Mouse (Mus musculus) liver, postnatal 0 days (tissue): ENCODE data around the gene Fanca. TPM values are rescaled to one million over a fixed set of nuclear protein-coding genes. Genes with fewer than 3 reads are reported as not detected.
A peak's percentile ranks its signal among the peaks of the same experiment; 100 is the strongest.

Experiments
- ATAC-seq: fragments of 200-750 bp; cut with Nextera tagmentation; 2 replicates; pipeline ENCODE4 v1.8.0; 2017; ENCODE audit warnings: mild to moderate bottlenecking, moderate library complexity
- DNase-seq: peaks from one replicate; pipeline ENCODE4 v3.0.0-alpha.2; 2016
- H3K27ac ChIP-seq: fragments of 300-500 bp; sonication (generic); 2 replicates; pipeline ENCODE4 v1.5.1; 2014; ENCODE audit warnings: antibody characterized with exemption, moderate library complexity, mild to moderate bottlenecking, low read depth
- H3K27me3 ChIP-seq: fragments of 300-500 bp; sonication (generic); 2 replicates; pipeline ENCODE4 v1.6.1; 2014; ENCODE audit warnings: low read length, control low read depth, mixed read lengths; ENCODE audit not compliant: insufficient read depth
- H3K36me3 ChIP-seq: fragments of 300-500 bp; sonication (generic); replicated peaks from 2 replicates; pipeline ENCODE4 v1.6.1; 2014; ENCODE audit warnings: mild to moderate bottlenecking, control low read depth, low read length, moderate library complexity, mixed read lengths; ENCODE audit not compliant: insufficient read depth
- H3K4me1 ChIP-seq: fragments of 300-500 bp; sonication (generic); 2 replicates; pipeline ENCODE4 v1.6.1; 2014; ENCODE audit warnings: antibody characterized with exemption, mild to moderate bottlenecking, control low read depth; ENCODE audit not compliant: insufficient read depth
- H3K4me2 ChIP-seq: fragments of 300-500 bp; sonication (generic); 2 replicates; pipeline ENCODE4 v1.6.1; 2014; ENCODE audit warnings: low read depth, mild to moderate bottlenecking, low read length, moderate library complexity, mixed read lengths
- H3K4me3 ChIP-seq: fragments of 300-500 bp; sonication (generic); 2 replicates; pipeline ENCODE4 v1.5.1; 2014; ENCODE audit warnings: low read depth, low read length
- H3K9ac ChIP-seq: fragments of 300-500 bp; sonication (generic); replicated peaks from 2 replicates; pipeline ENCODE4 v1.6.1; 2014; ENCODE audit warnings: mild to moderate bottlenecking, moderate library complexity
- H3K9me3 ChIP-seq: fragments of 300-500 bp; sonication (generic); 2 replicates; pipeline ENCODE4 v1.6.1; 2016; ENCODE audit warnings: mild to moderate bottlenecking, control low read depth, low read length, mixed read lengths
- CTCF ChIP-seq: sonication (generic); IDR thresholded peaks from 2 replicates; pipeline ENCODE4 v1.5.1; 2016; ENCODE audit warnings: antibody characterized with exemption, low read depth
- EP300 ChIP-seq: IDR thresholded peaks from 2 replicates; pipeline ENCODE4 v1.6.1; 2016; ENCODE audit warnings: antibody characterized with exemption, low read depth, mild to moderate bottlenecking
- WGBS: fragments of 180-500 bp; shearing (Covaris S2); extraction: QIAGEN DNeasy Blood & Tissue Kit; methylation state at CpG from one replicate; pipeline ENCODE4 v1.1.7; 2014; ENCODE audit not compliant: insufficient replicate concordance; 5-methylcytosine and 5-hydroxymethylcytosine counted together
- polyA plus RNA-seq: library from polyadenylated mRNA; unstranded; fragments of >200 nt; fragmentation: Nextera tagmentation; extraction: Ambion mirVana; gene quantifications from 2 replicates; pipeline ENCODE4 v1.2.1, GENCODE M21; 2015

Fanca gene
- polyA plus RNA-seq, 1 experiment from 2014 or later: 6.3 TPM

GRCm38 (mm10) chr8:123247748-123248147 is 70.6 kb downstream of the Fanca start:
- TF ChIP-seq CTCF: no peak
- TF ChIP-seq EP300: no peak
- Histone ChIP-seq H3K4me1 (peaks cover 16% of the 10 kb centered on the region), H3K4me3 (no peak overlapping the region), H3K27me3 (no peaks in the 10 kb centered on the region), H3K36me3 (peaks cover 40% of the 10 kb centered on the region), H3K9me3 (no peaks in the 10 kb centered on the region), H3K27ac (no peak overlapping the region), H3K9ac (no peak overlapping the region), H3K4me2 (no peak overlapping the region)
- DNase-seq (no peak), ATAC-seq (no peak)
- WGBS: 90% methylated on average over 6 of the region's 6 CpGs

- Histone ChIP-seq H3K9ac (no peak overlapping the region), H3K4me2 (no peak overlapping the region), H3K36me3 (peaks cover 39% of the 10 kb centered on the region), H3K4me3 (no peak overlapping the region), H3K27me3 (no peaks in the 10 kb centered on the region), H3K9me3 (no peaks in the 10 kb centered on the region), H3K27ac (no peak overlapping the region), H3K4me1 (peaks cover 21% of the 10 kb centered on the region)
- ATAC-seq (no peak), DNase-seq (no peak)
- no peak for TF ChIP-seq EP300
- TF ChIP-seq CTCF: no peak
- WGBS: 92% methylated on average over 12 of the region's 12 CpGs
Measured at GRCm38 (mm10) chr8:123245543-123245942, 72.8 kb downstream of the Fanca start.

GRCm38 (mm10) chr8:123244382-123244781 is 74.0 kb downstream of the Fanca start:
- no peak overlapping the region for H3K4me3 ChIP-seq
- H3K36me3 ChIP-seq: peaks cover 35% of the 10 kb centered on the region
- no peaks in the 10 kb centered on the region for H3K27me3 ChIP-seq
- 0 out of 2 replicates have a peak overlapping the region, but pooled peaks have one; percentile 16 for H3K9ac ChIP-seq
- DNase-seq: no peak
- ATAC-seq: peak; percentile 79
- no peak overlapping the region for H3K4me2 ChIP-seq
- peak overlapping the region; percentile 61; the same call in 1 of the 2 replicates for H3K27ac ChIP-seq
- H3K4me1 ChIP-seq: peaks cover 21% of the 10 kb centered on the region
- no peak for TF ChIP-seq CTCF
- no peak for TF ChIP-seq EP300
- 73% methylated on average over 4 of the region's 4 CpGs for WGBS
- no peaks in the 10 kb centered on the region for H3K9me3 ChIP-seq

GRCm38 (mm10) chr8:123243053-123243452 is 75.3 kb downstream of the Fanca start:
- 64% methylated on average over 11 of the region's 11 CpGs for WGBS
- no peak overlapping the region for H3K4me3 ChIP-seq
- DNase-seq: peak; percentile 53
- H3K9ac ChIP-seq: no peak overlapping the region
- no peak overlapping the region for H3K4me2 ChIP-seq
- H3K9me3 ChIP-seq: no peaks in the 10 kb centered on the region
- H3K27ac ChIP-seq: peak overlapping the region; percentile 79; the same call in 1 of the 2 replicates
- H3K27me3 ChIP-seq: no peaks in the 10 kb centered on the region
- H3K4me1 ChIP-seq: peaks cover 21% of the 10 kb centered on the region
- peak; percentile 15 for ATAC-seq
- peak; percentile 58 for TF ChIP-seq CTCF
- TF ChIP-seq EP300: no peak
- H3K36me3 ChIP-seq: peaks cover 23% of the 10 kb centered on the region

- peaks cover 21% of the 10 kb centered on the region for H3K4me1 ChIP-seq
- peaks cover 16% of the 10 kb centered on the region for H3K36me3 ChIP-seq
- no peaks in the 10 kb centered on the region for H3K27me3 ChIP-seq
- DNase-seq (no peak), ATAC-seq (peak; percentile 71)
- TF ChIP-seq CTCF: no peak
- TF ChIP-seq EP300: no peak
- WGBS: 65% methylated on average over 7 of the region's 7 CpGs
- 0 out of 2 replicates have a peak overlapping the region, but pooled peaks have one; percentile 26 for H3K9ac ChIP-seq
- no peak overlapping the region for H3K4me2 ChIP-seq
- H3K9me3 ChIP-seq: no peaks in the 10 kb centered on the region
- H3K27ac ChIP-seq: peak overlapping the region; percentile 79
- no peak overlapping the region for H3K4me3 ChIP-seq
Measured at GRCm38 (mm10) chr8:123242107-123242923, 76.1 kb downstream of the Fanca start.

- Histone ChIP-seq H3K4me3 (no peak overlapping the region), H3K27me3 (peaks cover 7% of the 10 kb centered on the region; the same call in 1 of the 2 replicates), H3K9ac (no peak overlapping the region), H3K4me2 (no peak overlapping the region), H3K36me3 (0 out of 2 replicates have a peak, but pooled peaks cover 9% of the 10 kb centered on the region), H3K4me1 (peaks cover 30% of the 10 kb centered on the region), H3K9me3 (no peaks in the 10 kb centered on the region), H3K27ac (no peak overlapping the region)
- DNase-seq: no peak
- ATAC-seq: no peak
- 83% methylated on average over 10 of the region's 10 CpGs for WGBS
- TF ChIP-seq EP300: no peak
- TF ChIP-seq CTCF: no peak
Measured at GRCm38 (mm10) chr8:123239398-123239797, 79.0 kb downstream of the Fanca start.
